Mouse (Mus musculus): ENCODE results near the gene Dgcr8.

DNA sequence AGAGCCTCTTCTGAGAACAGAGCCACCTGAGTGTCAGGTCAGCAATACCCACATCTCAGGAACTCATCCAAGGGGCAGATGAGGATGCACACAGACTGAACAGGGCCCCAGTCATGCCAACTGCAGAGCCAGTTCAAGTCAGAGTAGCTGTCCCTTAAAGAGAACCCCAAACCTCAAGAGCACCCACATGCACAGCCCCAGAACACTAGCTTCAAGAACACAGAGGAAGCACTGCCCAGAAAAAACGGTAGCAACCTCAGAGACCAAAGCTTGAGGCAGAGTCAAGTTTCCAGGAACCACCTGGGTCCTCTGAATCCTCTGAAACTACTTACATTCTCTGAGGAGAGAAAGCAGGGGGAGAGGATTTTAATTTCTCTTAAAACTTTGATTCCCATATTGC lies 55.6 kb downstream of the Dgcr8 start:
- TF ChIP-seq POLR2A (IDR thresholded peaks at IDR 0.05; ENCODE audit: borderline replicate concordance, extremely low read depth, low read depth, low read length) (no peak), CTCF (IDR thresholded peaks at IDR 0.05; ENCODE audit: insufficient read depth, low read length) (no peak)

All from lung, adult 2 months (tissue).